In genomic region chr8:10986638-10987037, GRCm38 (mm10) we compare ENCODE assay signal across 22 mouse cellular contexts.
"Had no signal": no experiment of that assay in that cellular context is flagged by ENCODE, and none has a peak within 500 bp of the region (broad histone marks: within the 10 kb centered on the region; RNA-seq: fewer than 3 reads in every experiment).

No protein-coding gene starts in this region.

- H3K9ac ChIP-seq: limb, embryonic 12.5 days; limb, embryonic 15.5 days; midbrain, embryonic 13.5 days; neural tube, embryonic 13.5 days; stomach, embryonic 15.5 days had no signal

- ATAC-seq: midbrain, embryonic 13.5 days; midbrain, embryonic 16.5 days had no signal

- H3K4me3 ChIP-seq: left cerebral cortex, adult 2 months; limb, embryonic 12.5 days; limb, embryonic 15.5 days; midbrain, embryonic 10.5 days; midbrain, embryonic 13.5 days; myocyte; neural tube, embryonic 13.5 days; stomach, embryonic 15.5 days had no signal

- H3K27ac ChIP-seq: kidney, postnatal 0 days; left cerebral cortex, adult 2 months; limb, embryonic 12.5 days; limb, embryonic 15.5 days; midbrain, embryonic 10.5 days; midbrain, embryonic 13.5 days; neural tube, embryonic 13.5 days; stomach, embryonic 15.5 days had no signal

- H3K9me3 ChIP-seq: limb, embryonic 12.5 days; limb, embryonic 15.5 days; midbrain, embryonic 10.5 days; midbrain, embryonic 13.5 days; neural tube, embryonic 13.5 days; stomach, embryonic 15.5 days had no signal

- H3K27me3 ChIP-seq: limb, embryonic 12.5 days; limb, embryonic 15.5 days; midbrain, embryonic 13.5 days; neural tube, embryonic 13.5 days; stomach, embryonic 15.5 days had no signal

- DNase-seq: kidney, adult 2 months; kidney, postnatal 25 days; layer of hippocampus, postnatal 36 days; left cerebral cortex, postnatal 4 days; lung, adult 2 months; lung, postnatal 14 days; lung, postnatal 4 days; retina, postnatal 1 day; right cerebral cortex, postnatal 25 days; spleen, adult 18-20 months; thymus, adult 18-20 months; thymus, postnatal 25 days had no signal

- H3K4me2 ChIP-seq: limb, embryonic 12.5 days; limb, embryonic 15.5 days; midbrain, embryonic 13.5 days; neural tube, embryonic 13.5 days; stomach, embryonic 15.5 days had no signal
